Mouse (Mus musculus): ENCODE measurements around the gene Vps26a. TPM values are rescaled to one million over a fixed set of nuclear protein-coding genes. Genes with fewer than 3 reads are reported as not detected.
"Not testable (repeated sequence)": the region's sequence is repeated elsewhere in the genome, so short reads cannot be mapped to it uniquely, and the experiment has no call there.

Gene Vps26a
- total and polyA plus RNA-seq, 2 experiments from 2014 or later: 21.6 to 45.7 TPM

GRCm38 (mm10) chr10:62501951-62502350 lies 15.3 kb upstream of the Vps26a start:
- no peak overlapping the region for H3K4me3 ChIP-seq (ENCODE audit: low read length)
- DNase-seq (ENCODE audit: low spot score) (no peak), ATAC-seq (no peak)
- no peaks in the 10 kb centered on the region; the same call in 1 of the 2 replicates for H3K27me3 ChIP-seq (ENCODE audit: insufficient read depth, low read length)
- WGBS: 86% methylated on average over 7 of the region's 7 CpGs
- H3K27ac ChIP-seq: no peak overlapping the region
- H3K9ac ChIP-seq (replicated peaks; ENCODE audit: low read length): no peak overlapping the region
- TF ChIP-seq CTCF (IDR thresholded peaks at IDR 0.05; ENCODE audit: low read depth): no peak
- no peaks in the 10 kb centered on the region for H3K9me3 ChIP-seq (ENCODE audit: low read length)
- no peak overlapping the region for H3K4me2 ChIP-seq (ENCODE audit: low read depth, low read length)
- no peaks in the 10 kb centered on the region for H3K4me1 ChIP-seq (ENCODE audit: insufficient read depth, low read length)
- no peaks in the 10 kb centered on the region for H3K36me3 ChIP-seq (ENCODE audit: insufficient read depth, low read length)

DNA sequence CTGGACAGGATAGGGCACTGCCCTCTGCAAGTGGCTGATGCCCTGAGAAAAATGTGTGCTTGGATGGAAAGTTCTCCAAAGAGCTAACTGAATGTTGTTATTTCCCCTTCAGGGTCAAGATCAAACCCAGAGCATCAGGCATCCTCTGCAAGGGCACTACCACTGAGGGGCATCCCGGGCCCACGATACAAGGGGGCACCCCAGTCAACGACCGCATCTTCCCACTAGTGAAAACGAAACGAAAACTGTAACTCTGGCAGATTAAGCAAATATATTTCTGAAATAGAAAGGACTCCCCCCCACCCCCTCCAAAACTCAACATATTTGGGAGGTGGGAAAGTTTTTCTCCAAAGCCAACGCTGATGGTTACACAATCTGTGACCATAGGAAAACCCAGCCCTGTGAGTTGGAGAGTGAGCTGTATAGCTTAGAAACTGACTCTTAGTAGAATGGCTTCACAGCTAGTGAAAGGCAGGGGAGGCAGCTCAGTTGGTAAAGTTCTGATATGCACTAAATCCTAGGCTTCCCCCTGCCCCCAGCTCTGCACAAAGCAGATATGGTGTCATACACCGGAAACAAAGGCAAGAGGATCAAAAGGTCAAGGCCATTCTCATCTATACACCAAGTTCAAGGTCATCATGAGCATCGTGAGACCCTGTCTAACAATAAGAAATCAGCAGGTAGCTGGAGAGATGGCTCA lies 14.5 kb upstream of the Vps26a start:
- Histone ChIP-seq H3K4me3 (ENCODE audit: low read length) (no peak overlapping the region), H3K4me1 (ENCODE audit: insufficient read depth, low read length) (no peaks in the 10 kb centered on the region), H3K27ac (no peak overlapping the region), H3K27me3 (ENCODE audit: insufficient read depth, low read length) (no peaks in the 10 kb centered on the region), H3K36me3 (ENCODE audit: insufficient read depth, low read length) (no peaks in the 10 kb centered on the region), H3K4me2 (ENCODE audit: low read depth, low read length) (no peak overlapping the region), H3K9me3 (ENCODE audit: low read length) (no peaks in the 10 kb centered on the region), H3K9ac (replicated peaks; ENCODE audit: low read length) (no peak overlapping the region)
- no peak for ATAC-seq
- WGBS: 90% methylated on average over 9 of the region's 9 CpGs
- no peak for DNase-seq (ENCODE audit: low spot score)
- TF ChIP-seq CTCF (IDR thresholded peaks at IDR 0.05; ENCODE audit: low read depth): no peak

DNA sequence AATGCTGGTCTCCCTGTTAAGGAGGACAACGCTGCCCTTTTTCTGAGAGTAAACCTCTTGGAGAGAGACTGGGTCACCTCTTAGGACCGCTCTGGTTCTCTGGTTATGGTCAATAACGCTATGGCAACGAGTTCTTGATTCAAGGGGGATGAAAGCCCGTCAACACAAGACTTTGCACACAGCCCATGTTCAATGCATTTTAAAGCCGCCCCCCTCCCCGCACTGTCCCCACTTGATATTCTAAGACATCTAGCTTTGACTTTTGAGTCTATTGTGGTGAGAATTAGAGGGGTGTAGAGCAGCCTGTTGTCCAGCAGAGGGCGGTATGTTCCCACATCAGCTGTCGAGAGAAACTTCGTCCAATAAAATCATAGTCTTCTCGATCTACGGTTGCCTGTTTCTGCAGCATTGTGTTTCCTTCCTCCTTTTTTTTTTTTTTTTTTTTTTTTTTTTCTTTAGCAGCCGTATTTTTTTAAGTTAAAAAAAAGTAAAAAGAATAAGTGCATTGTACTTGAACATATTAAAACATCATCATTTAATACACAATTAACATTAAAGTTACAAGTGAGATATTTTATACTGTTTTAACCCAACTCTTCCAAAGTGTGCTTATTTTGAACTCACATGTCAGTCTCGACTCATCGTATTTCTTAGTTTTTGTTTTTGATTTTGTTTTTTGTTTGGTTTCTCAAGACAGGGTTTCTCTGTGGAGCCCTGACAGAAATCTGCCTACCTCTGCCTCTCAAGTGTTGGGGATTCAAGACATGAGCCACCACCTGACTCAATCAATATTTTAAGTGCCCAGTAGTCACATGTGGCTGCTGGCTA lies 13.7 kb upstream of the Vps26a start:
- 23% methylated on average over 15 of the region's 15 CpGs for WGBS
- ATAC-seq: peak; percentile 82
- H3K4me1 ChIP-seq (ENCODE audit: insufficient read depth, low read length): no peaks in the 10 kb centered on the region
- DNase-seq (ENCODE audit: low spot score): peak; percentile 85
- H3K36me3 ChIP-seq (ENCODE audit: insufficient read depth, low read length): no peaks in the 10 kb centered on the region
- no peaks in the 10 kb centered on the region for H3K27me3 ChIP-seq (ENCODE audit: insufficient read depth, low read length)
- no peak overlapping the region for H3K4me3 ChIP-seq (ENCODE audit: low read length)
- H3K9me3 ChIP-seq (ENCODE audit: low read length): no peaks in the 10 kb centered on the region
- peak overlapping the region; percentile 29; the same call in 1 of the 2 replicates for H3K4me2 ChIP-seq (ENCODE audit: low read depth, low read length)
- no peak overlapping the region for H3K9ac ChIP-seq (replicated peaks; ENCODE audit: low read length)
- TF ChIP-seq CTCF (IDR thresholded peaks at IDR 0.05; ENCODE audit: low read depth): peak; percentile 92
- no peak overlapping the region for H3K27ac ChIP-seq

DNA sequence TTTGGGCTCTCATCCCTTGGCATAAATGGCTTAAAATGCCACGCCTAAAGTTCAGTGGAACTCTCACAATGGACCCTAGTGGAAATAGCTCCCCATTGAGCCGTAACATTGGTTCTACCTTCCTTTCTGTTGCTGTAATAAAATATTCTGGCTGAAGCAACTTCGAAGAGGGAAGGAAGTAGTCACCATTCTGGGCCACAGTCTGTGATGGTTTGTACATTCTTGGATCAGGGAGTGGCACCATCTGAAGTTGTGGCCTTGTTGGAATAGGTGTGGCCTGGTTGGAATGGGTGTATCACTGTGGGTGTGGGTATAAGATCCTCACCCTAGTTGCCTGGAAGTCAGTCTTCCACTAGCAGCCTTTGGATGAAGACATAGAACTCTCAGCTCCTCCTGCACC lies 5.1 kb upstream of the Vps26a start:
- H3K4me3 ChIP-seq (ENCODE audit: low read length); H3K9ac ChIP-seq (replicated peaks; ENCODE audit: low read length); H3K4me1 ChIP-seq (ENCODE audit: insufficient read depth, low read length); ATAC-seq; H3K4me2 ChIP-seq (ENCODE audit: low read depth, low read length); H3K36me3 ChIP-seq (ENCODE audit: insufficient read depth, low read length); H3K27me3 ChIP-seq (ENCODE audit: insufficient read depth, low read length); H3K9me3 ChIP-seq (ENCODE audit: low read length); H3K27ac ChIP-seq; DNase-seq (ENCODE audit: low spot score): not testable (repeated sequence)
- WGBS: 82% methylated on average over 3 of the region's 3 CpGs

- Histone ChIP-seq H3K4me2 (ENCODE audit: low read depth, low read length) (no peak overlapping the region), H3K36me3 (ENCODE audit: insufficient read depth, low read length) (no peaks in the 10 kb centered on the region), H3K9me3 (ENCODE audit: low read length) (no peaks in the 10 kb centered on the region), H3K4me3 (ENCODE audit: low read length) (no peak overlapping the region), H3K27ac (no peak overlapping the region), H3K9ac (replicated peaks; ENCODE audit: low read length) (no peak overlapping the region), H3K27me3 (ENCODE audit: insufficient read depth, low read length) (no peaks in the 10 kb centered on the region), H3K4me1 (ENCODE audit: insufficient read depth, low read length) (0 out of 2 replicates have a peak, but pooled peaks cover 5% of the 10 kb centered on the region)
- peak; percentile 74 for DNase-seq (ENCODE audit: low spot score)
- 13% methylated on average over 1 of the region's 1 CpGs for WGBS
- TF ChIP-seq CTCF (IDR thresholded peaks at IDR 0.05; ENCODE audit: low read depth): peak; percentile 73
- ATAC-seq: no peak
Observed at GRCm38 (mm10) chr10:62488266-62488665, 1.7 kb upstream of the Vps26a start.

DNA sequence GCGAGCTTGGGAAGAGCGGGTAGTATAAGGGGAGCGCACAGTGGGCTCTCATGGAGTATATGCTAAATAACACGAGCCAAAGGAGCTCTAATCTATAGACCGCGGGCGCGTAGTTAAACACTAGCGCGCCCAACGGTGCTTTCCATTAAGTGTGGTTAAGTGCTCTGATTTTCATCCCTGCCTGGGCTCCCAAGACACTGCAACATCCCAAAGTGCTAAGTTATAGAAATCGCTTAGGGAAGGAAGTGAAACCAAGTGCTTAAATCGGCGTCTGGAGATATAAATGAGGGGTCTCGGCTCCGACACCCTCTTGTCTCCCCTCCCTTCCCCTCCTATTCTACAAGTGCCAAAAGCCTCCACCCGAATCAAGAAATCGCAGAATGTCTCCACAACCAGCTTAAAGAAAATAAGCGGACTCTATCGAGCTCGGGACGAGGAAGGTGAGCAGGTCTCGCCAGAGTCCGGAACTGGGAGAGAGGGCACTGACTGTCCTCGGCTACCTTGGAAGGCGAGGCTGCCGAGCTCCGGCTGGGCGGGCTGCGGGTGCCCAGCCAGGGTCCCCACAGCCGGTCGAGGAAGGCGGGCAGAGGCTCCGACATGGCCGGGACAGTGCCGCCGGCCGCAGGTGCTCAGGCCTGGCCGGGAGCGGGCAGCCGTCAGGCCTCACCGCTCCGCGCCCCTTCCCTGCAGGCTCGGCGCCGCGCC lies 575 bp downstream of the Vps26a start:
- H3K36me3 ChIP-seq (ENCODE audit: insufficient read depth, low read length): no peaks in the 10 kb centered on the region
- H3K4me1 ChIP-seq (ENCODE audit: insufficient read depth, low read length): 0 out of 2 replicates have a peak, but pooled peaks cover 5% of the 10 kb centered on the region
- peak overlapping the region; percentile 91 for H3K4me2 ChIP-seq (ENCODE audit: low read depth, low read length)
- under 1% methylated on average over 45 of the region's 48 CpGs for WGBS
- no peaks in the 10 kb centered on the region for H3K9me3 ChIP-seq (ENCODE audit: low read length)
- no peak for TF ChIP-seq CTCF (IDR thresholded peaks at IDR 0.05; ENCODE audit: low read depth)
- peak overlapping the region; percentile 81 for H3K9ac ChIP-seq (replicated peaks; ENCODE audit: low read length)
- DNase-seq (ENCODE audit: low spot score) (peak; percentile 32), ATAC-seq (peak; percentile 78)
- no peaks in the 10 kb centered on the region for H3K27me3 ChIP-seq (ENCODE audit: insufficient read depth, low read length)
- H3K4me3 ChIP-seq (ENCODE audit: low read length): peak overlapping the region; percentile 87
- peak overlapping the region; percentile 81 for H3K27ac ChIP-seq

Data from hindbrain, postnatal 0 days (tissue).